Mouse (Mus musculus): Measurements from ENCODE around the gene Dnajc8. TPM values are rescaled to one million over a fixed set of nuclear protein-coding genes. Genes with fewer than 3 reads are reported as not detected.

Gene Dnajc8
- total RNA-seq (2023; ENCODE audit: inconsistent age): 95.0 to 109 TPM (median 108 TPM) in 4 replicates

DNA sequence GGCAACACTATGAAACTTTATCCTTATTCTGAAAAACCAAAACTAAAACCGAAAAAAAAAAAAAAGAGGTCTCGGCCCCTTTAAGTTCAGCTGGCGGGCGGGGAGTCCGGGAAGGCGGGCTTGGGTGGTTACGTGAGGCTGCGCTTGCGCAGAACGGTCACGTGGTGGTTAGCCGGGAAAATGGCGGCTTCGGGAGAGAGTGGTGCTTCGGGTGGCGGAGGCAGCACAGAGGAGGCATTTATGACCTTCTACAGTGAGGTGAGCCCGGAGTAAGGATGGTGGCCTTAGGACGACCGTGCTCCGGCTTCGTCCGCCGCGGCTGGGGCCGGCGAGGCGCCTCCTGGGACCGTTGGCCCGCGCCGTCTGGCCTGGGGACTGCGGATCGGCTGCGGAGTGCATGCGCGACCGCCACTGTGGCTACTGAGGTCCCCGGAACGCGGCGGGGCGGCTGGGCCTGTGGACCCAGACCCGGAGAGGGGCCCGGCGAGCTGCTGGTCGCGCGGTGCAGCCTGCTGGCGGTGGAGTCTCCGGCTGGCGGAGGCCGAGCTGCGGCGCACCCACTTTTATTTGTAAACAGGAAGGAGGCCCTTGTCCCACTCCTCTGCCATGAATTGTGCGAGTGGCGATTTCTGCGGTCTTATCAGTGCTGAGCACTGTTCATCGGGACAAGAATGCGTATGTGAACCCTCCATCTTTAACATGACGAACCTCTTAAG, at the start of gene Dnajc8:
Gene Dnajc8, plus strand, starts transcription at position 145 of the 716 bp plus-strand sequence.

DNA sequence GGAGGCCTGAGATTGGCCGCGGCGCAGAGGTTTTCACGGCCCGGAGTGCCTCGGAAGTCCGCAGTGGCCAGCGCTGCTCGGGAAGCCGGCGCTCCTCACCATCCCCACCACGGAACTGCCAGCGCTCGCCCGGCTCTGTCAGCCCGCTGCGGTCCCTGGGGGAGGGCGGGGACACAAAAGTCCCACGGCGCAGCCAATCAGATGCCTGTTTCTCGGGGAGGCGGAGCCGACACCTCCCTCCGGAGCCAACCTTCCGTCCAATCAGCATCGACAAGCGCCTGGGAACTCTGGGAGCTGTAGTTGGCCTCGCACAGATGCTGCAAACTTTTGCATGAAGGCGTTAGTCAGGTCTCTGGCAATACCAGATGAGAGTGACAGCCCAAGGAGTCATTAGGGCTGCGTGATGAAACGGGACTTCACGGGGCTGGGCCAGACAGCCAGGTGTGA, 25.0 kb upstream of the Dnajc8 start, which contains the start of gene Sesn2:
Gene Sesn2, minus strand, starts transcription at position 150 of the 447 bp plus-strand sequence.

DNA sequence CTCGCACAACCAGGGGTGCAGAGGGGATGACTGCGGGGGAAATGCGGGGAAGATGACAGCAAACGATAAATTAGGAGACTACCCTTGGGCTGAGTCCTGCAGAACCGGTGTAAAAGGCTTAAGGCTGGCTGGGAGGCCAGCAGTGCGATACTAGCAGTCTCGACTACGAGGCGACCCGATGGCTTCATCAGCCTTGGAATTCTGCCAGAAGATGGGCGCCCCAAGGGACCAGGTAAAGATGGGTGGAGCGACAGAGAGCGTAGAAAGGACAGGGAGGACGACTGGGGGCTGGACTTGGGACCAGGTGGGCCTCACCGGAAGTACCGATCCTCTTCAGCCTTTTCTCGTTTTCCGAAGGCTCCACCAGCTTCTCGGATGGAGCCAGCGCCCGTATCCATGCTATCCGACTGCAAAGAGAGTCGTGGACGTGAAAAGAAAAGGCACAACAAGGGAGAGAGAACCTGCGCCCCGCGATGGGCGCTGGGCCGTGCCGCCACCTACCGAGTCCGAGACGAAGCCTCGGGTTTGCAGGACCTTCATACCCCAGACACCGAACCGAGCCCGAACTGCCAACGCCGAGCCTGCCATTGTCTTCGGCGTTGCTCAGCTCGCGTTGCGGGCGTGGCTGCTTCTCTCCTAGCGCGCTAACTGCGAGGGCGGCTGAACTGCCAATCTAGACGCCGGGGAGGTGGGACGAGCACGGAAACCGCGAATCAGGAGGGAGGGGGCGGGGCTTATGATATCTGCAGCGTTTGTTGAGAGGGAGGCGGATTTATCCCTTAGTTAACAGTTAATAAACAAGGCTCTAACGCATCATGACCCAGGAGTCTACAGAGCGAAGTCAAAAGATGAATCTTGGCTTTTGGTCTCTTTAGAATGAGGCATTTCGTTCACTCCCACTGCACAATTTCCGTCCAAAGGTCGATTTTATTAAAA, 2.1 kb upstream of the Dnajc8 start, which contains the start of gene Atpif1:
Gene Atpif1, minus strand, starts transcription at position 679 of the 936 bp plus-strand sequence.

GRCm38 (mm10) chr4:132563965-132564364, 28.6 kb downstream of the Dnajc8 start, which contains the start of gene Ptafr:
TSS of gene Ptafr (plus strand) at chr4:132564067.

Other genes with a start within 250 kb of the Dnajc8 start
- not detected in 4 replicates for gene Rab42, start 232.2 kb upstream of the Dnajc8 start, total RNA-seq (2023; ENCODE audit: inconsistent age)
- gene Trnau1ap, start 206.0 kb upstream of the Dnajc8 start, total RNA-seq (2023; ENCODE audit: inconsistent age): 33.5 to 46.1 TPM (median 39.3 TPM) in 4 replicates
- gene Rcc1, start 181.9 kb upstream of the Dnajc8 start, total RNA-seq (2023; ENCODE audit: inconsistent age): 15.2 to 22.8 TPM (median 17.3 TPM) in 4 replicates
- 25.8 to 31.9 TPM (median 27.9 TPM) in 4 replicates for gene Phactr4, start 113.1 kb upstream of the Dnajc8 start, total RNA-seq (2023; ENCODE audit: inconsistent age)
- 6.0 to 10.6 TPM (median 7.9 TPM) in 4 replicates for gene Med18, start 71.6 kb upstream of the Dnajc8 start, total RNA-seq (2023; ENCODE audit: inconsistent age)
- gene Sesn2, start 25.0 kb upstream of the Dnajc8 start, total RNA-seq (2023; ENCODE audit: inconsistent age): 11.8 to 14.7 TPM (median 13.5 TPM) in 4 replicates
- 49.7 to 66.6 TPM (median 61.8 TPM) in 4 replicates for gene Atpif1, start 1.9 kb upstream of the Dnajc8 start, total RNA-seq (2023; ENCODE audit: inconsistent age)
- 1.00 to 1.3 TPM (median 1.2 TPM) in 4 replicates for gene Ptafr, start 28.5 kb downstream of the Dnajc8 start, total RNA-seq (2023; ENCODE audit: inconsistent age)
- 38.9 to 43.7 TPM (median 41.4 TPM) in 4 replicates for gene Eya3, start 103.4 kb downstream of the Dnajc8 start, total RNA-seq (2023; ENCODE audit: inconsistent age)
- gene Xkr8, start 197.0 kb downstream of the Dnajc8 start, total RNA-seq (2023; ENCODE audit: inconsistent age): 1.0 to 1.8 TPM (median 1.4 TPM) in 4 replicates
- gene Smpdl3b, start 221.7 kb downstream of the Dnajc8 start, total RNA-seq (2023; ENCODE audit: inconsistent age): not detected in 4 replicates
- gene Rpa2, start 232.8 kb downstream of the Dnajc8 start, total RNA-seq (2023; ENCODE audit: inconsistent age): 44.5 to 47.5 TPM (median 45.6 TPM) in 4 replicates